Mouse (Mus musculus): Measurements from ENCODE around the gene Igfbp4. TPM values are rescaled to one million over a fixed set of nuclear protein-coding genes. Genes with fewer than 3 reads are reported as not detected.
A peak's percentile ranks its signal among the peaks of the same experiment; 100 is the strongest.

Igfbp4 gene
- 382 and 559 TPM in 2 replicates for polyA plus RNA-seq (2016; fragmentation: Nextera tagmentation; extraction: Ambion mirVana)

- Histone ChIP-seq H3K36me3 (peaks cover 12% of the 10 kb centered on the region; the same call in 1 of the 2 replicates), H3K4me3 (peak within 1 kb of the TSS; percentile 84), H3K9me3 (no peaks in the 10 kb centered on the region), H3K4me1 (peaks cover 56% of the 10 kb centered on the region), H3K27ac (peak within 1 kb of the TSS; percentile 97), H3K27me3 (ENCODE audit: insufficient read depth, poor library complexity, severe bottlenecking) (0 out of 2 replicates have a peak, but pooled peaks cover 8% of the 10 kb centered on the region)
- WGBS: 1% methylated on average over 63 of the region's 63 CpGs
- peak; percentile 85 for DNase-seq (ENCODE audit: low spot score)
Observed at GRCm38 (mm10) chr11:99041051-99041729, at the start of gene Igfbp4. TSS of gene Igfbp4 (plus strand) at chr11:99041244.

GRCm38 (mm10) chr11:98995987-98996386 lies 45.1 kb upstream of the Igfbp4 start:
- Histone ChIP-seq H3K9me3 (no peaks in the 10 kb centered on the region), H3K27ac (no peak overlapping the region), H3K4me3 (no peak overlapping the region), H3K4me1 (no peaks in the 10 kb centered on the region), H3K36me3 (peaks cover 97% of the 10 kb centered on the region), H3K27me3 (ENCODE audit: insufficient read depth, poor library complexity, severe bottlenecking) (no peaks in the 10 kb centered on the region)
- no peak for DNase-seq (ENCODE audit: low spot score)
- WGBS: 95% methylated on average over 7 of the region's 7 CpGs

GRCm38 (mm10) chr11:98997659-98998058 lies 43.4 kb upstream of the Igfbp4 start:
- Histone ChIP-seq H3K27me3 (ENCODE audit: insufficient read depth, poor library complexity, severe bottlenecking) (no peaks in the 10 kb centered on the region), H3K9me3 (no peaks in the 10 kb centered on the region), H3K36me3 (peaks cover 100% of the 10 kb centered on the region), H3K4me1 (no peaks in the 10 kb centered on the region), H3K27ac (no peak overlapping the region), H3K4me3 (no peak overlapping the region)
- 92% methylated on average over 4 of the region's 4 CpGs for WGBS
- DNase-seq (ENCODE audit: low spot score): peak; percentile 57

GRCm38 (mm10) chr11:98998776-98999175 lies 42.3 kb upstream of the Igfbp4 start:
- Histone ChIP-seq H3K27me3 (ENCODE audit: insufficient read depth, poor library complexity, severe bottlenecking) (no peaks in the 10 kb centered on the region), H3K27ac (no peak overlapping the region), H3K4me1 (no peaks in the 10 kb centered on the region), H3K9me3 (no peaks in the 10 kb centered on the region), H3K36me3 (peaks cover 100% of the 10 kb centered on the region), H3K4me3 (no peak overlapping the region)
- peak; percentile 39 for DNase-seq (ENCODE audit: low spot score)

DNA sequence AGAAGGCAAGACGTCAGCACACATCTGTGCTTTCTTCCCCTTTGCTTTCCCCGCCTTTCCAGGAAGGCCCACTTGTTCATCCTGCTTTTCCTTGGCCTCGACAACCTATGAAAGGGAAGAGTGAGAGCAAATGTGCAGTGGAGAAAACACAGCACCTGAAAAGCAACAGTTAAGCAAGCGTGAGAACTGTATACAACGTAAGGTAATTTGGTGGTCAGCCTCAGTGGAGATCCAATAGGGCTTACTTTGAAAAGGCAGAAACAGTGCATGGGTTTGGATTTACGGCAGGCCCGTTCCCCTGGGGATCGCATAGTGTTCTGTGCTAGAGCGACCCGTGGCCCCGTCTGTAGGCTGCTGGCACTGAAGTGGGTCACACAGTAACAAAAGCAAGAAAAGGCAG lies 41.8 kb upstream of the Igfbp4 start:
- Histone ChIP-seq H3K27ac (no peak overlapping the region), H3K4me3 (no peak overlapping the region), H3K27me3 (ENCODE audit: insufficient read depth, poor library complexity, severe bottlenecking) (no peaks in the 10 kb centered on the region), H3K9me3 (no peaks in the 10 kb centered on the region), H3K4me1 (no peaks in the 10 kb centered on the region), H3K36me3 (peaks cover 100% of the 10 kb centered on the region)
- 94% methylated on average over 11 of the region's 11 CpGs for whole genome bisulfite sequencing
- peak; percentile 63 for DNase-seq (ENCODE audit: low spot score)

DNA sequence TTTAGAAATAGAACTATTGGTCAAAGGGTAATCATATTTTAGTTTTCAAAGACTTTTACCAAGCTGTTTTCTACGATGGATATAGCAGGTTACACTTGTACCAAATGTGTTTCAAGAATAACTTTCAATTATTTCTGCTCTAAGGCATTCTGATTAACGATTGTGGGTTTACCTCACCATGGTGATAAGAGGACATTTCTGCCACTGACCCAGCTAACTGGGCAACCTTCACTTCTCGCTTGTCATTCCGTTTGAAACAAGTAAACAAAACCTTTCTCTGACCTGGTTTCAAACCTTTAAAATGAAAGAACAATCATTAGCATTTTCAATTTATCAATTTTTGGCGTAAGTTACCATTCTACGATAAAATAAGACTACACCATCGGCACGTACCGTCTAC lies 34.3 kb upstream of the Igfbp4 start:
- Histone ChIP-seq H3K9me3 (no peaks in the 10 kb centered on the region), H3K4me1 (no peaks in the 10 kb centered on the region), H3K4me3 (no peak overlapping the region), H3K27ac (no peak overlapping the region), H3K27me3 (ENCODE audit: insufficient read depth, poor library complexity, severe bottlenecking) (no peaks in the 10 kb centered on the region), H3K36me3 (peaks cover 97% of the 10 kb centered on the region)
- 95% methylated on average over 9 of the region's 9 CpGs for WGBS
- no peak for DNase-seq (ENCODE audit: low spot score)

DNA sequence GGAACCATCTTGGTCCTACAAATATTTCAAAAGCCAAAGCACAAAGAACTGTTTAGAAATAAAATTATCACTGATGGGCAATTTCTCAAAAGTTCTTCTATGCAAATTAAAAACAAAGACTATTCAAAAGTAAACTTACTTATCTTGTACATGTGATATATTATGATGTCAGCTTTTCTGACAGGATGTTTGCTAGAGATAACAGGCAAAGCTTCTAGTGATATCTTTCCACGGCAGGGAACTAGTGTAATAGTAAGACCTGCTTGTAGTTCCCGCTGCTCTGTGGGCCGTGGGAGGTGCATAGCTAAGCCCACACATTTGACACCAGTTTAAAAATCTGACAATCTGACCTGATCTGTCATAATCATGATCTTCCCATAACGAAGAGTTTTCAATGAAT lies 30.9 kb upstream of the Igfbp4 start:
- WGBS: 74% methylated on average over 4 of the region's 4 CpGs
- Histone ChIP-seq H3K36me3 (peaks cover 98% of the 10 kb centered on the region), H3K27ac (no peak overlapping the region), H3K4me3 (no peak overlapping the region), H3K27me3 (ENCODE audit: insufficient read depth, poor library complexity, severe bottlenecking) (no peaks in the 10 kb centered on the region), H3K9me3 (no peaks in the 10 kb centered on the region), H3K4me1 (no peaks in the 10 kb centered on the region)
- no peak for DNase-seq (ENCODE audit: low spot score)

DNA sequence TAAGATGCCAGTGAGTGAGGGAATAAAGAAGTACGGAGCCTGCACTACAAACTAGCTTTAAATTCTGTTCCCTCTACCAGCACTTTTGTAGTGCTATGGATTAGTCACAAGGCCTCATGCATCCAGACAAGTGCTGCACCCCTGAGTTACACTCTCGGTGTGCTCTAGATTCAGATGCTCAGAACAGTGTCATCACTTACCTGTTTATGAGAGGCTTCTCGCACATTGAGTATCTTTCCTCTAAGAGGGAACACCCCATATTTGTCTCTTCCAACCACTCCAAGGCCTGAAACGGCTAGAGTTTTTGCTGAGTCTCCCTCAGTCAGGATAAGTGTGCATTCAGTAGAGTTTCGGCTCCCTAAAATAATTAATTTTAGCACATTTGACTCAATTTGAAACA lies 30.3 kb upstream of the Igfbp4 start:
- no peak overlapping the region for H3K4me3 ChIP-seq
- 94% methylated on average over 5 of the region's 5 CpGs for WGBS
- H3K27ac ChIP-seq: no peak overlapping the region
- no peaks in the 10 kb centered on the region for H3K27me3 ChIP-seq (ENCODE audit: insufficient read depth, poor library complexity, severe bottlenecking)
- H3K4me1 ChIP-seq: no peaks in the 10 kb centered on the region
- H3K9me3 ChIP-seq: no peaks in the 10 kb centered on the region
- peaks cover 98% of the 10 kb centered on the region for H3K36me3 ChIP-seq
- no peak for DNase-seq (ENCODE audit: low spot score)

DNA sequence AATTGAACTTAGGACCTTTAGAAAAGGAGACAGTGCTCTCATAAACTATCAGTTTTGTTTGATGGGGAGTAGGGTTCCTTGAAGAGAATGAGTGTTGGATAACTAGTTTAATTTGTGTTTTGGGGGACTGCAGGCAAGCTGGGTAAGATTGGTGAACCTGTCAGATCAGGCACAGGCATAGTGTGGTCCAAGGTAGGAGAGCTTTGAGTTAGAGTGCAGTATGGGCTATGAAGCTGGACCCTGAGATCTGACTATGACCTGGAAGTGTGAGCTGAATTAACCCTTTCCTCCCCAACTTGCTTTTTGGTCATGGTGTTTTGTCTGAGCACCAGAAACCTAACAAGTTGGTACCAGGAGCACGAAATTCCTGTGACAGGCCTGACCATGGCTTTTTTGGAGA lies 27.2 kb upstream of the Igfbp4 start:
- 81% methylated on average over 1 of the region's 1 CpGs for WGBS
- H3K4me1 ChIP-seq: no peaks in the 10 kb centered on the region
- peaks cover 99% of the 10 kb centered on the region for H3K36me3 ChIP-seq
- H3K9me3 ChIP-seq: no peaks in the 10 kb centered on the region
- H3K27ac ChIP-seq: no peak overlapping the region
- no peaks in the 10 kb centered on the region for H3K27me3 ChIP-seq (ENCODE audit: insufficient read depth, poor library complexity, severe bottlenecking)
- H3K4me3 ChIP-seq: no peak overlapping the region
- DNase-seq (ENCODE audit: low spot score): no peak

GRCm38 (mm10) chr11:99019844-99020243 lies 21.2 kb upstream of the Igfbp4 start:
- peaks cover 9% of the 10 kb centered on the region; the same call in 1 of the 2 replicates for H3K4me1 ChIP-seq
- DNase-seq (ENCODE audit: low spot score): peak; percentile 59
- no peaks in the 10 kb centered on the region for H3K27me3 ChIP-seq (ENCODE audit: insufficient read depth, poor library complexity, severe bottlenecking)
- H3K27ac ChIP-seq: no peak overlapping the region
- 98% methylated on average over 6 of the region's 6 CpGs for WGBS
- no peak overlapping the region for H3K4me3 ChIP-seq
- H3K9me3 ChIP-seq: no peaks in the 10 kb centered on the region
- H3K36me3 ChIP-seq: peaks cover 74% of the 10 kb centered on the region

DNA sequence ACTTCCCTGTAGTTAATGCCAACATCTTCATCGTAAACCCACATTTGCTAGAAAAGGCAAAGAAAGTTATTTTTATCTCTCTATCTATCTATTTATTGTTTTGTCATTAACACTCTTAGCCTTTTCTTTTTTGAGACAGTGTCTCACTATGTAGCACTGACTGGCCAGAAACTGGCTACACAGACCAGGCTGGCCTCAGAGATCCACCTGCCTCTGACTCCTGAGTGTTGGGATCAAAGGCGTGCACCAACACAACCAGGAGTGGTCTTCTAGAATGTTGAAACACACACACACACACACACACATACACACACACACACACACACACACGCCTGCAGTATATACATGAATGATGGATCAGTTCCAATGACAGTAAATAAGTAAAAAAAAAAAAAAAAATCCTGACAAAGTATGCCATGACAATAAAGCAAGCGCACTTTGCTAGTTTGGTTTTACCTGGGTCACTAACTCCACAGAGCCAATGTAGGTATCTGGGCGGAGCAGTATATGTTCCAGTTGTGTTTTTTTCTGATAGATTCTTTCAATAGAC lies 18.6 kb upstream of the Igfbp4 start:
- no peak overlapping the region for H3K27ac ChIP-seq
- WGBS: 80% methylated on average over 5 of the region's 5 CpGs
- H3K4me3 ChIP-seq: peak overlapping the region; percentile 84
- no peaks in the 10 kb centered on the region for H3K9me3 ChIP-seq
- peaks cover 49% of the 10 kb centered on the region for H3K36me3 ChIP-seq
- no peaks in the 10 kb centered on the region for H3K27me3 ChIP-seq (ENCODE audit: insufficient read depth, poor library complexity, severe bottlenecking)
- peaks cover 9% of the 10 kb centered on the region; the same call in 1 of the 2 replicates for H3K4me1 ChIP-seq
- peak; percentile 75 for DNase-seq (ENCODE audit: low spot score)

- Histone ChIP-seq H3K27me3 (ENCODE audit: insufficient read depth, poor library complexity, severe bottlenecking) (no peaks in the 10 kb centered on the region), H3K4me3 (peak overlapping the region; percentile 84), H3K27ac (peak overlapping the region; percentile 95), H3K36me3 (peaks cover 42% of the 10 kb centered on the region), H3K9me3 (no peaks in the 10 kb centered on the region), H3K4me1 (peaks cover 9% of the 10 kb centered on the region; the same call in 1 of the 2 replicates)
- peak; percentile 51 for DNase-seq (ENCODE audit: low spot score)
- WGBS: 11% methylated on average over 4 of the region's 4 CpGs
Observed at GRCm38 (mm10) chr11:99023094-99023493, 17.9 kb upstream of the Igfbp4 start.

DNA sequence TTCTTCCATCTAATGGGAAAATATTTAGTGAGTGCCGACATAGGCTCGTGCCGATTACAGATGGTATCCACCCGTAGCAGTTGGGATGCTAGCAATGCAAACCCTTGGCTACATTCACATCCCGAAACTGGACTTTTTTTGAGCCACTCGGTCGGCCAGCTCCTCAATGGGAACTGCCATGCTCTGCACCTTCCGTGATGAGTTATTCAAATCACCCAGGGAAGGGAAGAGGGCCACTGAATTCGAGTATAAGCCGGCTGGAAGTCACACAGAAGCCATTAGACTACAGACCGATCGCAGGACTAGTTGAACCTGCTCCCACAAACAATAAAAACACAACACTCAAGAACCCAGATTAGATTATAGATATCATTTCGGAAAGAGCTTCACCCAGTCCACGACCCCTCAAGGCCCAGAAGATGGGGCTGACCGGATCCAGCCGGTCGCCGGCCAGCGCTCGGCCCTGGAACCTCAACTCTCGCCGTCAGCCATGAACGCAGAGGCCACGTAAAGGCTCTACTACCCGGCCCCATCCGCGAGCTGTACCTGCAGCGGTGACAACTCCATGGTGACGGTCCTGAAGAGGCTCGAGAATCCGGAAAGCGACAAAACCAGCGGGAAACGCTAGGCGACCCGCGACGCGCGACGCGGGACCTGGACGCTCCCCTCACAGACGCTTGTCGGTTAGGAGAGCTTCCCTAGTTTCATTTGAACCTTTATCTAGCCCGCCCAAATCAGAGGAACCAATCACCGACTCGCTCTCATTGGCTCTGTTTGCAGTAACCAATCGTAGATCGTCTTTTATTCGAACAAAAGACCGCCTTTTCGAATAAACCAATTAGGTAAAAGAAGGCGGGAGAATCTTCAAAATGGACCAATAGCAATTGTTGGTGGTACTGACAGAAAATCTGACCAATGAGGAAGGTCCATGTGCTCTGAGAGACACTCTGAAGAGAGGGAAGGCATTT lies 17.3 kb upstream of the Igfbp4 start, which contains the start of gene Top2a:
Top2a (minus strand) TSS at position 690 of the 968 bp plus-strand sequence.
- H3K27ac ChIP-seq: peak within 1 kb of the TSS; percentile 95
- peak; percentile 97 for DNase-seq (ENCODE audit: low spot score)

More for the DNA sequence above, 17.3 kb upstream of the Igfbp4 start, which contains the start of gene Top2a:
- Histone ChIP-seq H3K4me3 (peak within 1 kb of the TSS; percentile 84), H3K4me1 (peaks cover 9% of the 10 kb centered on the region; the same call in 1 of the 2 replicates), H3K27me3 (ENCODE audit: insufficient read depth, poor library complexity, severe bottlenecking) (no peaks in the 10 kb centered on the region), H3K36me3 (peaks cover 36% of the 10 kb centered on the region), H3K9me3 (no peaks in the 10 kb centered on the region)
- WGBS: under 1% methylated on average over 54 of the region's 54 CpGs
